Mouse (Mus musculus) ovary, postnatal 10 days (tissue): ENCODE results near the gene Sgms1.

Source experiments
- DNase-seq: peaks from one replicate; pipeline ENCODE4 v3.0.0; 2022; ENCODE audit warnings: low spot score

Sgms1 gene

DNA sequence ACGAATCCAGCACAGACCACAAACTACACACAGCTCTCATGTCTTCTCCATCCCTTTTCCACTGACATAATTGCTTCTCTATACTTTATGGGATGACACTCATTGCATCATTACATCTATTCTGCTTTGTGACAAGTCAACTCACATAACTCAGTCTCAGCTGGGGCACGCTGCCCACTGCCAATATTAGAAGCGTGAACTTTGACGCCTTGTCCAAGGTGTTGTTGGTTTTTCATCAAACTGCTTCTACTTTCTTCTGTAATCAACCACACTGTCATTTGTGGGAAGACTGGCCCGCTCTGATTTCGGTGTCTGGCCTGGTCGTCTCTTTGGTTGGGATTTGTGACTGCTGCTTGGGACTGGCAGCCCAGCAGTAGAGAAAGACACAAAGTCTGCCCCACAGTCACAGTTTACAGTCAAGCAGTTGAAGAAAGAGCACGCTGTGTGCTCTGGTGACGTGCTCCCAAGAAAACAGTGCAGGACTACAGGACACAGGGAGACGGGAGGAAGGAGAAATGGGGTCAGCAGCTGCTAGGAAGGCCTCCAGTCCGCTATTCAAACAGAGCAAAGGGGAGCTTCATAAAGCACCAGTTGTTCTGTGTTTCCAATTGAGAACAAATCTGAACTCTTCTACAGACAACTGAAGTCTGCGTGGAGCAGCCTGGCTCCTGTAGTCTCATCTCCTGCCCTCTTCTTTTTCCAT lies 120.2 kb downstream of the Sgms1 start:
- no peak for DNase-seq

DNA sequence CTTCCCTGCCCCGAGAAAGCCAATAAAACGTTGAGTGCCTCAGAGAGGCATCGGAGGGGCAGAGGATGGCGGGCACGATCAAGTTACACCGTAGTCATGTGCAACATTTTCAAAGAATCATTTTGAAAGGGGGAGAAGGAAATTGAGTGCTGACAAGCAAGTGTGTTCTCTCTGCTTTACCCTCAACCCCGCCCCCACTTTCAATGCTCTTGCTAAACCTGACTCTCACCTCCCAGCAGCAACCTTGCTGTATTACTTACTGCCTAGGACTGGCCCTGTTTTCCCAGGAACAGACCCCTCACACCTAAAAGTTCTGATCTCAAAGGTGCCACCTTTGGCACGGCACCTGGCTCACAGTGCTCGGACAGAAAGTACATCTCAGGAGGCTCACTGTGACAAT lies 121.0 kb downstream of the Sgms1 start:
- no peak for DNase-seq

DNA sequence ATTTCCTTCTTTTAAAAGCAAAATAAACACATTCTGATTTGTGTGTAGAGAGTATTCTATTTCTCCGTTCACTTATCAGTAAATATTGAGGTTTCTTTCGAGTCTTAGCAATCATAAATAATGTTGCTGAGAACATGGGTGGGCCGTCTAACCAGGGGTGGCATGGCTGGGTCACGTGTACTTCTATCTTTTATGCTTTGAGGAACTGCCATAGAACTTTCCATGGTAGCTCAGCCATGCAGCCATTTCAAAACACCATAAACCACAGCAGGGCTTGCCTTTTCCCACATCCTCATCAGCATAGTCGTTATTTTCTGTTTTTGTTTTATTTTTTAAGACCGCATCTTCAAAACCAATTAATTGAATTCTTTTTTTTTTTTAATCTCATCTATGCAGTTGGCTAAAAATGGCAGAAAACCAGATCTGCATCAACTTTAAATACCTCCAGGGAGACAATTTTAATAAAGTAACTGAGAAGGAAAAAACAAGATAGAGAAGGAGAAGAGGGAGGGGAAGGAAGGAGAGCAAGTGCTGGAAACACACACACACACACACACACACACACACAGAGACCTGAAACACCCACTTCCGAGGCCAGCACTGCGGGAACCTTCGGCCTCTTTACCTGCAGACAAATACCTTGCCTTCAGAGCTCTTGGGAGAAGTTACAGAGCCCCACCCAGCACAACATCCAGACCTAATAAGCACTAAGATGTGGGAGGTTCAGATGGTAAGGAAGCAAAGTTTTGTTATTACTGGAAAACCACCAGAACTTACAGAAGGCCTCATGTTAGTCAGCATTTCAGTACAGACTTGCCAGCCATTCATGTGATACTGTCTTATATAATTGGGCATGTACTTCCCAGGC lies 122.9 kb downstream of the Sgms1 start:
- no peak for DNase-seq

DNA sequence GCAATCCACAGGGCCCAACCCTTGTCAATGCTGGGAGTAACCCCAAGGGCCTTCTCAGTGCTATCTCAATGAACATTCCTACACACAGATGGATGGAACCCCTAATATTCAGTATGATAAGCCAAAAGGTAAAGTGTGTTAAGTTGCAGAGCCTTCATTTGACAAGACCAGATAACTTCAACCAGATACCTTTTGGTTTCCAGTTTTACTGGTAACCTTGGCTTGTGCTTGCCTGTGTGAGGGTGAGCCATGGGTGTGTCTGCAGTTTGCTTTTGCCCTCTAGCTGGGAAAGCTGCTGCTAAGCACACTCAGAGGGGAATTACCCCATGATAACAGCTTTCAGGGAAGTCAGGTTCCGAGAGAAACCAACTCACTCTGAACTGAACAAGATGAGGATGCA lies 125.8 kb downstream of the Sgms1 start:
- DNase-seq: no peak

DNA sequence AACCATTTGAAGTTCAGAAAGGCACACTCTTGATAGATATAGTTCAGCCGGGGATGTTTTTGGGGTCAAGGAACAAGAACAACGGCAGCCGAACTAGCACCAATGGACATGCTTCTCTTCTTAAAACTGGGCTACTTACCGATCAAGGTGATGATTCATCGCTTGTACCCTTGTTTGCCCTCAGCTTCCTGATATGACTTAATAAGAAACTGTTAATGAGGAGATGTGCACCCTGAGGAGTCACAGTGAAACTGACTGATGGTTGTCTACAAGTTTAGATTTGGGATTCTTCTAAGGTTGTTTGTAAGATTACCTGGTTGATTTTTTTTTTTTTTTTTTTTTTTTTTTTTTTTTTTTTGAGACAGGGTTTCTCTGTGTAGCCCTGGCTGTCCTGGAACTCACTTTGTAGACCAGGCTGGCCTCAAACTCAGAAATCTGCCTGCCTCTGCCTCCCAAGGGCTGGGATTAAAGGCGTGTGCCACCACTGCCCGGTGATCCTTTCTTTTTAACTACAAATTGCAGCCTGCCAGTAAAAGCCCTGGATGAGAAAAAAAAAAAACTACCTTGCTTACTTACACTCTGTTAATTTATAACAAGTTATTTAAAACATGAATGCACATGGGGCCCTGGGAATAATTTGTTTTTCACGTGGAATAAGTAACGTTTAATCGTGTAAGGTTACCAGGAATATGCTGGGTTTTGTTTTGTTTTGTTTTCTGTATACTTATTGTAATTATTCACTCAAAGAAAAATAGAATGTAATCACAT lies 126.5 kb downstream of the Sgms1 start:
- DNase-seq: no peak

DNA sequence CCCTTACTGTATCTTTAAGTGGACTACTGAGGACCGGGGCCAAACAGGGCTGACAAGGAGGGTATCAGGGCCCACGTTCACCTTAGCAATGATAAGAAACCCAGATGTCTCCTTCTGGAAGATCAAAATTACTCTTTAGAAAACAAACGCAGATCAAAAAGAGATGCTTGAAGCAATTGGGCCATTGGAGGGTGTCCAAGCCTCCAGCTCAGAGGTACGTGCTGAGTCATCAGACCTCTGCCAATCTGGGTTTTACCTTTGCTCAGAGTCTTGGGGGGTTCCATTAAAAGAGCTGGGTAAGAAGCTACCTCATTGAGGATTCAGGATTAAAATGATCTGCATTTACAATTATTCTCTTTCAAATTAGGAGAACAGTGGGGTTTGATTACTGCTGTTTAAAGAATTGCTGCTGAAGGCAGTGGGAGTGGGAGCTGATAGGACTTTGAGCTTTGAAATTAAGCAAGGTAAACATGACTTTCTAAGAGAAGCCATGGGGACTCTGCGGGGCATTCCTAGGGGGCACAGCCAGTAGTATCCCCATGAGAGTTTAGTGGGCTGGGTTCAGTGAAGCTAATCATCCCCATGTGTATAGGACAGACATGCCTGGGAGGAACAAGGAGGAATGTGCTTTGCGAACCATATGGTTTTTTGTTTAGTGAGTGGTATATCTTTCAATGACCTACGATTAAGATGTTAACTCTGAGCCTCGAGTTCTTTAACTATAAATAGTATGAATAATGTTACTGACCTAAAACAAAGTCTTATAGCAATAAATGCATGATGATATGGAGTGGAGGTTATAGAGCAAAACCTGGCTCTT lies 128.4 kb downstream of the Sgms1 start:
- DNase-seq: no peak

DNA sequence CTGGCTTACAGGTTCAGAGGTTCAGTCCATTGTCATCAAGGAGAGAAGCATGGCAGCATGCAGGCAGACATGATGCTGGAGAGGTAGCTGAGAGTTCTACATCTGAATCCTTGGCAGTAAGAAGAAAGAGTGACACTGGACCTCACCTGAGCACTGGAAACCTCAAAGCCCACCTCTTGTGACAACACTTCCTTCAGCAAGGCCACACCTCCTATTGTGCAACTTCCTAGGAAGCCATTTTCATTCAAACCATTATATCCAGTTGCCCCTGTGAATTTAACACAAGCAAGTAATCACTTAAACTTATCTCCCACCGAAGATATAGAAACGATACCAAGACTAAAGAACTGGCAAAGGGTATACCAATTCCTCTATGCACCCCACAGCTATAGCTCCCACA lies 129.7 kb downstream of the Sgms1 start:
- DNase-seq: no peak

DNA sequence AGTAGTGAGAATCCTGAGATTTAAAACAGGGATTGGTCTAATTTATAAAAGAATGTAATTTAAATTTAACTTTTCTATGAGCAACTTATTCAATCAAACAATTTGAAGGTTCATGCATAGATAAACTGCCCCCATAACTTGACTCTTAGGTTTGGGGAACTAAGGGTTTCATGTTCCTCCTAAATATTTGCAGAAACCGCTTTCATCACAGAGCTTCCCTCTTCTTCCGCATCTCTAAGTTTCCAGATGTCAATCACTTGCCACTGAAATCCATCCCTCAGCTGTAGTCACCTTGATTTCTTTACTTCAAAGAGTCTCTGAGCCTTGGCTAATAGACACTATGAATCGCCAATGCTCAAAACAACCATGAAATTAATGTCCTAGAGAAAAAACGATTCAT lies 130.5 kb downstream of the Sgms1 start:
- DNase-seq: no peak

DNA sequence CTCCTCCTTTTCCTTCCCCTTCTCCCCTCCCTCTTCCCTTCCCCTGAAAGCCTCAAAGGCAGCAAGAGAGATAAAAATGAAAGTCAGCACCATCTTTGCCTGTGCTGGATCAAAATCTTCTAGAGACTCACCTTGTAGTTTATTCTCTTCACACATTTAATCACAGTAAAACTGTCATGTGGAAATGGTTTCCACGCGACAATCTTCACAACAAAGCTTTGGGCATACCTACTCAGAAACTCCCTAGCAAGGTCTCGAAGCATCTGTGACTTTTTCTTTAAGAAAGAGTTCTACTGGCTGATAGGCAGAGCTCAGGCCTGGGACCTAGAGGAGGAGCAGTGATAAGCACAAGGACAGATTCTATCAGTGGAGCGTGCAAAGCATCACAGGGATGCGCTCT lies 131.4 kb downstream of the Sgms1 start:
- DNase-seq: no peak

DNA sequence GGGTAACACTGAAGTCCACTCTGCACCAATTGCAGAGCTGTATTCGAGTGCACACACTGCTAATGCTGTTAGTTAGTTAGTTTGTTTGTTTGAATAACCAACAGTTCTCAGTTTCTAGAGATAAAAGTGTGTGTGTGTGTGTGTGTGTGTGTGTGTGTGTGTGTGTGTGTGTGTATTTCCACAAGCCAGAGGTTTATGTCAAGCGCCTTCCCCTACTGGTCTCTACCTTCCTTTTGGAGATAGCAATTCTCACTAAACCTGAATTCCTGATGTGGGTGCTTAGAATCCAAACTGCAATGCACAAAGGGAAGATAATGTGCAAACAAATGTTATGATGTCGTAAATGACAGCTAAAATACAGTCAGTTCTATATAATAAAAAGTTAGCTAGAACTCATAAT lies 131.9 kb downstream of the Sgms1 start:
- DNase-seq: no peak

DNA sequence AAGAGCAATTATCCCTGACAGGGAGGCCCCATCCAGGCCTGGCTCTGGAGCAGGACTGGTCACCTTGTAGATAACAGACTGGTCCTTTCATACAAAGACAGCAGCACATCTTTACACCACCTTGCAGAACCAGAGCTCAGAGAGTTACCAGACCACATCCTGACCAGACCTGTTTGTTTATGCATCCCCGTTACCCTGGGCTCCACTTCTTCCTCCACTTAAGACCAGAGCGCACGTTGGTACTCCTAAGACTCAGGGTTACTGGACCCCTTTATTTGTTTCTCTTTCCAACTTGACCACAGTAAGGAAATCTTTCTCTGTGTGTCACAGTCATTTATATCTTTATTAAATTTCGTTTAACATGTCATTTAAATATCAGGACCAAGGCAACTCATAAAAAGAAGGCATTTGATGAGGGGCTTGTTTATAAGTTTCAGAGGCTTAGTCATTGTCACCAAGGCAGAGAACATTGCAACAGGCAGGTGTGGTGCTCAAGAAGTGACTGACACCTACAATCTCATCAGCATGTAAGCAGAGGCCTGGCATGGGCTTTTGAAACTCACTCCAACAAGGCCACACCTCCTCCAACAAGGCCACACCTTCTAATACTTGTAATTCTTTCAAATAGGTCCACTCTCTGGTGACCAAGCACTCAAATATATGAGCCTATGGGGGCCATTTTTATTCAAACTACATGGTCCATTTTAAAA lies 132.7 kb downstream of the Sgms1 start:
- DNase-seq: no peak

DNA sequence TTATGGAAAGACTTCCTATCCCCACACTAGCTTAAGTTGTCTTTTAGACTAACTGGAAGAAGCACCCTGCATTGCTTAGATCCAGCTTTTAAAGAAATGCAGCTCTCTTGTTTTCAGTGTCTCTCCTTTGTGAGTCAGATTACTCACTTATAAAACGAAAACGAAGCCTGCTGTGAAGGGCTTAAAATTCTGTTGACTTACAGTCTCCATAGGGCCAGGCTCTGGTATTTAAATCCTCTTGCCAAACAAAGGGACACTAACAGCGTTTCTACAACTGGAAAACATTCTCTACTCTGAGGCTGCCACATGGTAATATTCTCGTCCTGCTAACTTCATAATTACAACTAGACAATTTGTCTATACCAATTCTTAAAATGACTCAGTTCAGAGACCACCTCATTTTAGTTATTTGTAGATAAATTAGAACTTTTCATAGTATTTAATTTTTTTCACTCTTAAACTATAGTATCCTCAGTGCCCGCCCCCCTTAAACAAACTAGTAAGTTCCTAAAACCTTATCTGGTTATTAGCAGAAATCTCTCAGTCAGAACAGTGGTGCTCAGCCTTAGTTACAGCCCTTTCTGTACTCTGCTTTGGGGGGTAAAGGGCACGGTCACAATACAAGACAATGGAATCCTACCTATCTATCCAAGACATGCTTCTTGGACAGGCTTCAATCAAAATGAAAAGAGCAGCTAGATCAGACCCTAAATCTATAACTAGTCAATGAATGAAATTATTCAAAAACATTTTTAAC lies 133.9 kb downstream of the Sgms1 start:
- DNase-seq: no peak

DNA sequence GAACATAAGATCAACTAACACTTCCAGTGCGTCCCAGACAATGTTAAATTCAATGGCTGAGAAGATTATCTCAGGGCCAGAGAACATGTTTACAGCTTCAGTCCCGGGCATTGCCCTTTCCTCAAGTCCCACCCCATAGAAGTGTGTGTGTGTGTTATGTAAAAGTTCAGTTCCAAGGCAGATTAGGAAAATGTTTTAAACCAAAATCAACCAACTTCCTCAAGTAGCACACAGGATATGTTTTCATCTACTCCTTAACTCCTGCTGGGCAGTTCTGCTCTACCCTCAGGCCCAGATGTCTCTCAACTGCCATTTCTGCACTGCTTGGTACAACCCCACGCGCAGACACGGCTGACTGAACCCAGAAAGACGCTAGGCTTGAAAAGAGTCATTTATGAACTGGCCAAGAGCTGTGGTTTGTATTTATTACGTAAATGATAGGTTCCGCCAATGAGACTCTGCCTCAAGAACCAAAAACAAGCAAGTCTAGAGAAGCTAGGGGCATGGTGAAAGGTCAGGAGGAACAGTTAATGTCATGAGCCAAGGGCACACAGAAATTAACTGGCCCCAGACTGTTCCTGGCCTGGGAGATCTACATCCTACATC lies 134.7 kb downstream of the Sgms1 start:
- no peak for DNase-seq

DNA sequence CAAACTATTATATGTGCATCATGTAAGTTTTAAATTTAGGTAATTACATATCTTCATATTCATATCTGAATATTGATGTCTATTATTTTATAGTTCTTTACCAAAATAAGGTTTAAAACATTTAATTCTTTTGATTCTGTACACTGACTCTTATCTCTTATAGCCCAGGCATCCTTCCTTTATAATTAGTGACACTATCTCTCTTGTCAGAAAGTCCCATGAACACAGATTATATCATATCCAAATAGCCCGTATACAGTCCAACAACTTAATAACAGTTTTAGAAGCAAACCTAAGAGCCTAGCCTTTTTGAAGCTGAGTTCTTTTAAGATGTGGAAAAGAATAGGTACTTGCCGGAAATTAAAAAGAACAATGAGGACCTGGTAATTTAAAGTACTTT lies 135.3 kb downstream of the Sgms1 start:
- DNase-seq: no peak

DNA sequence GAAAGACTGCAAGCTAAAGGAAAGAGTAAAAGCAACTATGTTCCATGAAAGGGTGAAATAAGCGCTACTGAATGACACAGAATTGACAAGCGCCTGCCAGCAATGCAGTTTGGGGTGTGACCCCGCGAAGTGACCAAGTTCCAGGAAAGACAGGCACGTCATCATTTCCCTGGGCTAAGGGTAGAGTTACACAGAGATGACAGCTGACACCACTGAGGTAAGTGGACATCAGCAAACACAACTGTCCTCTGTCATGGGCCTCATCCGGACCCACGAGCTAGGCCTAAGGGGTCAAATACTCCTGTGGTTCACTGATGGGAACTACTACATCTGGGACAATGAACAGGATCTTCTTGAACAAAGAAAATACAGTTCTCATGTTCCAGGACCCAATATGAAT lies 136.5 kb downstream of the Sgms1 start:
- no peak for DNase-seq

DNA sequence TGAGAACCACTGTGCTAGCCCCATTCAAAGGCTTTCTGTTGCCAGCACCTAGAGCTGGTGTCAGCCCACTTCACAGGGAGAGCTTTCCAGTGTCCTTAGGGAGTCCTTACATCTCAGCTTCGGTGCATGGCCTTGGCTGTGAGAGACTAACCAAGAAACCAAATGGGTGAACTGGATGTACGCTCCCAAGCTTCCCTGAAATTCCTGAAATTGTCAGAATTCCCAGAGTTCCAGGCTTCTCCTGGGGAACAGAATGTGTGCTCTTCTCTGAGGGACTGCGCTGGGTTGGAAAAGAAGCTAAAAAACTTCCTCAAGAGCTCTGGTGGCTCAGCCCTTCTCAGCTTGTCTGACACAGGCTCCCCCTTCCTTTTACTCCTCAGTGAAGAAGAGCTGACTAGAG lies 137.1 kb downstream of the Sgms1 start:
- no peak for DNase-seq

DNA sequence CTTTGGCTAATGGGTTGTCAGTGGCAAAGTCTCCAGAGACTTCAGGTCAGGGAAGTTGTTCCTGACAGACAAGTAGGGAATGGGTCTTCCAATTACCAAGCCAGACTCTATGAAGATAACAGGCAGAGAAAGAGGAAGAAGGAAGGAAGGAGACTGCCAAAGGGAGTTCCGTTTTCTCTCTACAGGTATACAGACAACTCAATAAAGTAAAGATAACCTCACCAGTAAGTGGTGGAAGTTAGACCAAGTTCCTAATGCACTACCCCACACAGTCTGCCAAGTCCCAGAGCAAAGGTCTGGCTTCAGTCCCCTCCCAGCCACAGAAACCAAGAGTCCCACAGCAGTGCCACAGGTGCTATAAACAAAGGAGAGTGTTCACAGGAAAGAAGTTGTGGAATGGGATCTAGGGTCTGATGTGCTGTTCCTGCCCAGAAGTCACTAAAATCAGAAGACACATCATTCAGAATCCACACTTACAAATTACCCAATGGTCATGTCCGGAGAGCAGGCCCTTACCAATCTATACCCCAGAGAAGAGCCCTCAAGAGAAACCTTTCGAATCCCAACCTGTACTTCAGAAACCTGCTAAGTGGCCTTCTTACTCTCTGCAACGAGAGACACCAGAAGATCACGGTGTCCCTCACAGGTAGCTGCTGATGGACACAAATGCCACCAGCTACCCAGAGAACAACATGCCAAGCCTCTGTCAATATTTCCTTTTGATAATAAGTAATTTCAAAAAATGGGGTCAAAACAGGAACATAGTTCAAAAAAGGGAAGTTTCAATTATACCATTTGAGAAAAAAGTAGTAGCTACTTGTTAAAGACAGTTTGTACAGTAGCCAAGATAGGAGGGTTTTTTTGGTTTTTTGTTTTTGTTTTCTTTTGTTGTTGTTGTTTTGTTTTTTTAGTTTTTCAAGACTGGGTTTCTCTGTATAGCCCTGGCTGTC lies 140.1 kb downstream of the Sgms1 start:
- no peak for DNase-seq

DNA sequence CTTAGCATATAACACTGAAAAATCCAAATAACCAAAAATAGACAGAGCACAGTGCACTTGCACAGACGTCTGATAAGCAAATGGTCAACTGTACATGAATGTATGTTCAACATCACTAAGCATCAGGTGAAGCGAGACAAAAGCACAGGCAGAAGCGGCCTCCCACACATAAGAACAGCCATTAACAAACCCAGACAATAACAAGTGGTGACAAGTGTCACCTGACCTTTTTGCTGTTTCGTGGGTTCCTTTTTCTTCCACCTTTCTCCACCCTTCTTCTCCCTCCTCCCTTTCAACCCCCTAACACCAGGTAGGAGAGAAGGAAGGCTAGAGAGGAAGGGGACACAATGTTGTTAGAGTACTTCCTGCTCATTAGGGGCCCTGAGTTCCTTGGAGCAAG lies 144.6 kb downstream of the Sgms1 start:
- no peak for DNase-seq

DNA sequence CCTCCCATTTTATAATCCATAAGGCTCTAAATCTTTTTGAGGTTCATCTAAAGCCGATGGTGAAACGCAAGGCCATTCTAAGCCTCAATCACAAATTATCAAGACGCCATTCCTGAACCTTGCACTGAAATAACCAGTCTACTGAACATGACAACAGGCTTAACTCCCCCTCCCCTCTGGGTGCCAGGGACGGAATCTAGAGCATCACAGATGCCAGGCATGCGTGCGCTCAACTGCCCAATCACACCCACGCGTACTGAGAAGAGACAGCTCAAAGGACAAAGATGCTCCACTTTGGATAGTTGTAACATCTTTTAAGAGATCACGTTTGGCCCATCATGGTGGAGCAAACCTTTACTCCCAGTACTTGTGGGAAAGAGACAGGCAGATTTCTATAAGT lies 146.3 kb downstream of the Sgms1 start:
- DNase-seq: no peak
